Mouse (Mus musculus): Measurements from ENCODE around the gene Bach2. TPM values are rescaled to one million over a fixed set of nuclear protein-coding genes. Genes with fewer than 3 reads are reported as not detected.
A peak's percentile ranks its signal among the peaks of the same experiment; 100 is the strongest.

The Bach2 gene
- polyA plus RNA-seq, 1 experiment from 2014 or later: 5.9 TPM

- Histone ChIP-seq H3K9ac (ENCODE audit: low read depth, low read length) (no peak overlapping the region), H3K27ac (0 out of 2 replicates have a peak overlapping the region, but pooled peaks have one; percentile 8), H3K9me3 (replicated peaks; ENCODE audit: low read length) (no peaks in the 10 kb centered on the region), H3K4me2 (ENCODE audit: low read length) (no peak overlapping the region), H3K36me3 (ENCODE audit: insufficient read depth, low read length) (no peaks in the 10 kb centered on the region), H3K27me3 (ENCODE audit: insufficient read depth, low read length) (no peaks in the 10 kb centered on the region), H3K4me3 (replicated peaks; ENCODE audit: low read depth, low read length) (no peak overlapping the region), H3K4me1 (replicated peaks; ENCODE audit: insufficient read depth, low read length) (peaks cover 22% of the 10 kb centered on the region; the same call in 1 of the 2 replicates)
- no peak for ATAC-seq (replicated peaks; ENCODE audit: low FRiP score, low read depth)
- no peak for TF ChIP-seq CTCF (IDR thresholded peaks at IDR 0.05; ENCODE audit: low read depth)
- no peak for DNase-seq (ENCODE audit: low spot score)
- 65% methylated on average over 6 of the region's 6 CpGs for WGBS
These were observed 3.6 kb downstream of the Bach2 start for GRCm38 (mm10) chr4:32242122-32242615.

- no peaks in the 10 kb centered on the region for H3K36me3 ChIP-seq (ENCODE audit: insufficient read depth, low read length)
- WGBS: 72% methylated on average over 10 of the region's 10 CpGs
- H3K4me1 ChIP-seq (replicated peaks; ENCODE audit: insufficient read depth, low read length): peaks cover 22% of the 10 kb centered on the region; the same call in 1 of the 2 replicates
- no peaks in the 10 kb centered on the region for H3K9me3 ChIP-seq (replicated peaks; ENCODE audit: low read length)
- DNase-seq (ENCODE audit: low spot score): no peak
- no peak overlapping the region for H3K4me2 ChIP-seq (ENCODE audit: low read length)
- no peak overlapping the region for H3K9ac ChIP-seq (ENCODE audit: low read depth, low read length)
- H3K27me3 ChIP-seq (ENCODE audit: insufficient read depth, low read length): no peaks in the 10 kb centered on the region
- TF ChIP-seq CTCF (IDR thresholded peaks at IDR 0.05; ENCODE audit: low read depth): no peak
- no peak for ATAC-seq (replicated peaks; ENCODE audit: low FRiP score, low read depth)
- no peak overlapping the region for H3K4me3 ChIP-seq (replicated peaks; ENCODE audit: low read depth, low read length)
- H3K27ac ChIP-seq: no peak overlapping the region
These were observed 4.9 kb downstream of the Bach2 start for GRCm38 (mm10) chr4:32243458-32243857.

- DNase-seq (ENCODE audit: low spot score): no peak
- Histone ChIP-seq H3K36me3 (ENCODE audit: insufficient read depth, low read length) (no peaks in the 10 kb centered on the region), H3K9me3 (replicated peaks; ENCODE audit: low read length) (no peaks in the 10 kb centered on the region), H3K27me3 (ENCODE audit: insufficient read depth, low read length) (no peaks in the 10 kb centered on the region), H3K9ac (ENCODE audit: low read depth, low read length) (no peak overlapping the region), H3K27ac (no peak overlapping the region), H3K4me3 (replicated peaks; ENCODE audit: low read depth, low read length) (no peak overlapping the region), H3K4me2 (ENCODE audit: low read length) (no peak overlapping the region), H3K4me1 (replicated peaks; ENCODE audit: insufficient read depth, low read length) (peaks cover 28% of the 10 kb centered on the region)
- no peak for ATAC-seq (replicated peaks; ENCODE audit: low FRiP score, low read depth)
- TF ChIP-seq CTCF (IDR thresholded peaks at IDR 0.05; ENCODE audit: low read depth): no peak
- 85% methylated on average over 18 of the region's 18 CpGs for WGBS
These were observed 5.6 kb downstream of the Bach2 start for GRCm38 (mm10) chr4:32244092-32244745.

GRCm38 (mm10) chr4:32245586-32245985 is 7.0 kb downstream of the Bach2 start:
- Histone ChIP-seq H3K9me3 (replicated peaks; ENCODE audit: low read length) (no peaks in the 10 kb centered on the region), H3K4me3 (replicated peaks; ENCODE audit: low read depth, low read length) (no peak overlapping the region), H3K4me2 (ENCODE audit: low read length) (no peak overlapping the region), H3K27me3 (ENCODE audit: insufficient read depth, low read length) (no peaks in the 10 kb centered on the region), H3K4me1 (replicated peaks; ENCODE audit: insufficient read depth, low read length) (peaks cover 29% of the 10 kb centered on the region), H3K27ac (no peak overlapping the region), H3K9ac (ENCODE audit: low read depth, low read length) (no peak overlapping the region), H3K36me3 (ENCODE audit: insufficient read depth, low read length) (no peaks in the 10 kb centered on the region)
- ATAC-seq (replicated peaks; ENCODE audit: low FRiP score, low read depth): no peak
- TF ChIP-seq CTCF (IDR thresholded peaks at IDR 0.05; ENCODE audit: low read depth): no peak
- no peak for DNase-seq (ENCODE audit: low spot score)
- 87% methylated on average over 6 of the region's 6 CpGs for WGBS

GRCm38 (mm10) chr4:32246020-32246419 is 7.4 kb downstream of the Bach2 start:
- H3K4me2 ChIP-seq (ENCODE audit: low read length): no peak overlapping the region
- ATAC-seq (replicated peaks; ENCODE audit: low FRiP score, low read depth) (no peak), DNase-seq (ENCODE audit: low spot score) (no peak)
- TF ChIP-seq CTCF (IDR thresholded peaks at IDR 0.05; ENCODE audit: low read depth): no peak
- WGBS: 89% methylated on average over 6 of the region's 6 CpGs
- H3K9me3 ChIP-seq (replicated peaks; ENCODE audit: low read length): no peaks in the 10 kb centered on the region
- H3K27ac ChIP-seq: no peak overlapping the region
- H3K9ac ChIP-seq (ENCODE audit: low read depth, low read length): no peak overlapping the region
- H3K36me3 ChIP-seq (ENCODE audit: insufficient read depth, low read length): no peaks in the 10 kb centered on the region
- H3K4me1 ChIP-seq (replicated peaks; ENCODE audit: insufficient read depth, low read length): peaks cover 28% of the 10 kb centered on the region
- no peaks in the 10 kb centered on the region for H3K27me3 ChIP-seq (ENCODE audit: insufficient read depth, low read length)
- H3K4me3 ChIP-seq (replicated peaks; ENCODE audit: low read depth, low read length): no peak overlapping the region

- WGBS: 37% methylated on average over 7 of the region's 7 CpGs
- Histone ChIP-seq H3K27ac (no peak overlapping the region), H3K4me1 (replicated peaks; ENCODE audit: insufficient read depth, low read length) (peaks cover 32% of the 10 kb centered on the region), H3K9ac (ENCODE audit: low read depth, low read length) (no peak overlapping the region), H3K4me2 (ENCODE audit: low read length) (no peak overlapping the region), H3K4me3 (replicated peaks; ENCODE audit: low read depth, low read length) (no peak overlapping the region), H3K27me3 (ENCODE audit: insufficient read depth, low read length) (no peaks in the 10 kb centered on the region), H3K9me3 (replicated peaks; ENCODE audit: low read length) (no peaks in the 10 kb centered on the region), H3K36me3 (ENCODE audit: insufficient read depth, low read length) (no peaks in the 10 kb centered on the region)
- no peak for TF ChIP-seq CTCF (IDR thresholded peaks at IDR 0.05; ENCODE audit: low read depth)
- DNase-seq (ENCODE audit: low spot score): no peak
- ATAC-seq (replicated peaks; ENCODE audit: low FRiP score, low read depth): no peak
These were observed 8.2 kb downstream of the Bach2 start for GRCm38 (mm10) chr4:32246801-32247200.
